Mouse (Mus musculus) limb, embryonic 14.5 days (tissue): ENCODE measurements around the gene Ndufb8. TPM values are rescaled to one million over a fixed set of nuclear protein-coding genes. Genes with fewer than 3 reads are reported as not detected.

Experiments used
- ATAC-seq: fragments of 200-750 bp; cut with Nextera tagmentation; 2 replicates; pipeline ENCODE4 v1.8.0; 2017; ENCODE audit warnings: low read depth, moderate number of reproducible peaks, moderate TSS enrichment; ENCODE audit not compliant: low FRiP score
- DNase-seq: peaks from one replicate; pipeline ENCODE4 v3.0.0-alpha.2; 2015; ENCODE audit warnings: low spot score
- H3K27ac ChIP-seq: fragments of 300-500 bp; sonication (generic); replicated peaks from 2 replicates; pipeline ENCODE4 v1.5.1; 2014; ENCODE audit warnings: low read depth, mild to moderate bottlenecking, low read length, moderate library complexity, mixed read lengths
- H3K27me3 ChIP-seq: fragments of 300-500 bp; sonication (generic); 2 replicates; pipeline ENCODE4 v1.6.1; 2014; ENCODE audit warnings: low read length, mixed read lengths; ENCODE audit not compliant: control insufficient read depth, insufficient read depth
- H3K36me3 ChIP-seq: fragments of 300-500 bp; sonication (generic); 2 replicates; pipeline ENCODE4 v1.6.1; 2014; ENCODE audit warnings: mild to moderate bottlenecking, low read length, moderate library complexity, mixed read lengths; ENCODE audit not compliant: control insufficient read depth, insufficient read depth
- H3K4me1 ChIP-seq: fragments of 300-500 bp; sonication (generic); 2 replicates; pipeline ENCODE4 v1.6.1; 2014; ENCODE audit warnings: antibody characterized with exemption, low read length, mixed read lengths; ENCODE audit not compliant: control insufficient read depth, insufficient read depth
- H3K4me2 ChIP-seq: fragments of 300-500 bp; sonication (generic); replicated peaks from 2 replicates; pipeline ENCODE4 v1.6.1; 2014; ENCODE audit warnings: low read depth, mild to moderate bottlenecking, low read length, moderate library complexity; ENCODE audit not compliant: severe bottlenecking
- H3K4me3 ChIP-seq: fragments of 300-500 bp; sonication (generic); replicated peaks from 2 replicates; pipeline ENCODE4 v1.5.1; 2014; ENCODE audit warnings: low read length
- H3K9ac ChIP-seq: fragments of 300-500 bp; sonication (generic); 2 replicates; pipeline ENCODE4 v1.6.1; 2014; ENCODE audit warnings: mild to moderate bottlenecking, low read depth, low read length, moderate library complexity; ENCODE audit not compliant: severe bottlenecking
- H3K9me3 ChIP-seq: fragments of 300-500 bp; sonication (generic); 2 replicates; pipeline ENCODE4 v1.6.1; 2016; ENCODE audit warnings: low read length; ENCODE audit not compliant: control insufficient read depth
- POLR2A ChIP-seq: fragments of 200-500 bp; IDR thresholded peaks from 2 replicates; pipeline ENCODE4 v1.8.0; 2012; ENCODE audit warnings: inconsistent platforms, mild to moderate bottlenecking, moderate library complexity, borderline replicate concordance; ENCODE audit not compliant: insufficient read depth, insufficient read length; ENCODE audit errors: extremely low read depth
- WGBS: fragments of 180-500 bp; shearing (Covaris S2); extraction: QIAGEN DNeasy Blood & Tissue Kit; methylation state at CpG from one replicate; pipeline ENCODE4 v1.1.7; 2014; 5-methylcytosine and 5-hydroxymethylcytosine counted together
- polyA plus RNA-seq, 2 experiments: library from polyadenylated mRNA; depleted of rRNA in 1 of 2; stranded (reverse) in 1 of 2; unstranded in 1 of 2; fragments of >200 nt; fragmentation: Nextera tagmentation in 1 of 2; extraction: Ambion mirVana in 1 of 2; gene quantifications; 2 replicates each; pipeline versions ENCODE4 v1.2.1 to v1.2.3; 2012 to 2014

Gene Ndufb8
- polyA plus RNA-seq, 2 experiments = 334 to 542 TPM

- Histone ChIP-seq H3K4me1 (no peaks in the 10 kb centered on the region), H3K9ac (no peak overlapping the region), H3K27ac (no peak overlapping the region), H3K4me3 (no peak overlapping the region), H3K27me3 (no peaks in the 10 kb centered on the region), H3K4me2 (no peak overlapping the region), H3K9me3 (no peaks in the 10 kb centered on the region), H3K36me3 (no peaks in the 10 kb centered on the region)
- no peak for ATAC-seq
- no peak for TF ChIP-seq POLR2A
- 31% methylated on average over 3 of the region's 3 CpGs for WGBS
- no peak for DNase-seq
Observed at GRCm38 (mm10) chr19:44535376-44535775, 19.9 kb downstream of the Ndufb8 start.

DNA sequence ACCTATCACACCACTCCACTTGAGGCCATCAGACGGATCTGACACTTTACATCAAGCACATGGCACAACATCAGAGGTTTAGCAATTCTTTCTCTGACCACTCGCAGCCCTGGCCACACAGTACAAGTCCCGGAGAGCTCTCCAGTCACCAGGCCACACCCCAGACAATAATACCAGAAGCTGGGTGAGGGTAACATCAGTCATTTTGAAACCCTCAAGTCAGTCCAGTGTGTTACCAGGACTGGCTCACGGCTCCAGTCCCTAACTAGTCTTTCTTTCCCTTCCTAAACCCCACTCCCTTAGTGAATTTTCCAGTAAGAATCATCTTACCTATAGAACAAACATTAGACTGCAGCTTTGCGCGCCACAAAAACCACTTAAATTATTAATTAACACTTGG, 25.2 kb downstream of the Ndufb8 start:
- Histone ChIP-seq H3K27ac (no peak overlapping the region), H3K9me3 (no peaks in the 10 kb centered on the region), H3K4me1 (no peaks in the 10 kb centered on the region), H3K4me3 (no peak overlapping the region), H3K36me3 (no peaks in the 10 kb centered on the region), H3K9ac (no peak overlapping the region), H3K4me2 (no peak overlapping the region), H3K27me3 (no peaks in the 10 kb centered on the region)
- ATAC-seq (no peak), DNase-seq (no peak)
- TF ChIP-seq POLR2A = no peak
- 83% methylated on average over 6 of the region's 6 CpGs for WGBS

DNA sequence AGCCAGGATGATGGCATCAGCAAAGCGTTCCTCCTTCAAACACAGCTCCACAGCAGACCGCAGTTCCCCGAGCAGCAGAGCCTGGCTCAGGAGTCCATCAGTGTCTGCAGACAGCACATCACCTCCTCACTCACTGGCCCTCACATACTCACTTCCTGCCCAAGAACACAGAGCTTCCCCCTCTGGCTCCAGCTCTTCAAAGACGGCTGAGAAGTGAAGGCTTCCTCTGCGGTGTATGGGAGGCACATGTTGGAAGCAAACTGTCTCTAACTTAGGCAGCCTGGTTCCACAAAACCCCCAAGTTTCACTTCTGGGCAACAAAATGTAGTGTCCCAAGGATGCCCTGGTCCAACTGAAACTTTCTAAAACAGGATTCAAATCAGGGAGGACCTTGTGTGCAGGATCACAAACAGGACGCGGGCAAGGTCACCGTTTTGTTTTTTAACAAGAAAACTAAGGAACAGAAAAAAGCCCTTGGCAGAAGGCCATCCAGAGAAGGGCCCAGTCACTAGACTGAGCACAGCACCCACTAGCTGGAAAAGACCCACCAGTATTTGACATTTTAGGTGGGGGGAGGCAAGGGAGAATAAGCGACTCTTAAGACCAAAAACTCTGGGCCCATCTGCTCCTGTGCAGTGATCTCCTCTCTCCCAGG, 29.6 kb downstream of the Ndufb8 start:
- Histone ChIP-seq H3K9me3 (no peaks in the 10 kb centered on the region), H3K9ac (no peak overlapping the region), H3K4me2 (no peak overlapping the region), H3K4me1 (no peaks in the 10 kb centered on the region), H3K4me3 (no peak overlapping the region), H3K27me3 (no peaks in the 10 kb centered on the region), H3K36me3 (no peaks in the 10 kb centered on the region), H3K27ac (no peak overlapping the region)
- 75% methylated on average over 9 of the region's 9 CpGs for WGBS
- ATAC-seq (no peak), DNase-seq (no peak)
- no peak for TF ChIP-seq POLR2A

- 32% methylated on average over 7 of the region's 7 CpGs for WGBS
- Histone ChIP-seq H3K9ac (no peak overlapping the region), H3K4me3 (no peak overlapping the region), H3K36me3 (no peaks in the 10 kb centered on the region), H3K27ac (no peak overlapping the region), H3K27me3 (peaks cover 19% of the 10 kb centered on the region), H3K9me3 (no peaks in the 10 kb centered on the region), H3K4me2 (no peak overlapping the region), H3K4me1 (no peaks in the 10 kb centered on the region)
- ATAC-seq (no peak; the same call in 1 of the 2 replicates), DNase-seq (no peak)
- TF ChIP-seq POLR2A = no peak
Observed at GRCm38 (mm10) chr19:44519152-44519551, 36.1 kb downstream of the Ndufb8 start.

GRCm38 (mm10) chr19:44517996-44518768, 37.1 kb downstream of the Ndufb8 start:
- DNase-seq = no peak
- no peak for TF ChIP-seq POLR2A
- Histone ChIP-seq H3K4me1 (no peaks in the 10 kb centered on the region), H3K4me2 (no peak overlapping the region), H3K36me3 (no peaks in the 10 kb centered on the region), H3K27ac (no peak overlapping the region), H3K27me3 (peaks cover 28% of the 10 kb centered on the region), H3K4me3 (no peak overlapping the region), H3K9ac (no peak overlapping the region), H3K9me3 (no peaks in the 10 kb centered on the region)
- WGBS = 55% methylated on average over 12 of the region's 12 CpGs
- no peak for ATAC-seq
